7 mouse cellular contexts compared by ENCODE assay signal in the genomic region with DNA sequence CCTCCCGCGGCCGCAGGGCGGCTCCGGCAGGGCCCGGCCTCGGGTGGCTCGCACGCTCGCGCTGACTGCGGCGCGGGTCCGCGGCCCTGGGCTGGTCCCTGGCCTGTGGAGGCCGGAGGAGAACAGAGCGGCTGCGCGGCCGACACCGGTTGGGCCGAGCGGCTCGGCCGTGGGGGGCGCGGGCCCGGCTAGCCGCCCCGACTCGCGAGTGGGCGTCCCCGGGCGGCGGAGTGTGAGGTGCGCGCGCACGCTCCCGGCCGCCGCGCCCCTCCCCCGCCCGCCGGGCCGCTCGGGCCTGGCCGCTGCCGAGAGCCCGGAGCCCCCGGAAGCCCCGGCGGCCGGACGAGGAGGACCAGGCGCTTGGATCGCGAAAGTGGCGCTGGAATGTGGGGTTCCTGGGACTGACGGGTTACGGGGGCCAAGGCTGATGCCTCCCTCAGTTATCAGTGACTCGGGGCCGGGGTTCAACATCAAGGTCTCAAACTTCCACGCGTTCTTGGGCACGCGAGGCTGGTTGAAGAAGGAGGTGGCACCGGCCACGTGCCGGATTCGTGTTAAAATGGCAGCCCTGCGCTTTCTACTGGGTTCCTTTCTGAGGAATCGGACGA. TPM values are rescaled to one million over a fixed set of nuclear protein-coding genes. Genes with fewer than 3 reads are reported as not detected.
DNase-seq lines count a peak whose midpoint lies in the region; ATAC-seq and TF ChIP-seq lines count a peak whose summit lies in the region.

No protein-coding gene starts in this region.

- peaks cover 10% of the 10 kb centered on the region; the same call in 1 of the 2 replicates for H3K4me1 ChIP-seq in hindbrain, postnatal 0 days (ENCODE audit: insufficient read depth, low read length)
- peaks cover 45% of the 10 kb centered on the region for H3K4me1 ChIP-seq in midbrain, embryonic 10.5 days

- peak; percentile 68 for DNase-seq in adipocyte (ENCODE audit: low spot score)
- peak; percentile 54 to 80 for DNase-seq in cerebellum, postnatal 4 days (ENCODE audit: low spot score in 2 of 2)
- peak; percentile 55 to 62 for DNase-seq in gastrocnemius, adult 8-10 months (ENCODE audit: low spot score in 2 of 2)
- peak; percentile 88 for DNase-seq in hindbrain, postnatal 0 days (ENCODE audit: low spot score)
- DNase-seq in left cerebral cortex, postnatal 4 days: peak; percentile 79
- DNase-seq in midbrain, embryonic 10.5 days (ENCODE audit: low spot score): peak; percentile 79
- DNase-seq in right cerebral cortex, postnatal 36 days (ENCODE audit: low spot score in 2 of 2): peak; percentile 51 to 59

- H3K4me2 ChIP-seq in hindbrain, postnatal 0 days (ENCODE audit: low read depth, low read length): peak overlapping the region; percentile 92

- no peaks in the 10 kb centered on the region for H3K9me3 ChIP-seq in hindbrain, postnatal 0 days (ENCODE audit: low read length)
- H3K9me3 ChIP-seq in midbrain, embryonic 10.5 days (replicated peaks): no peaks in the 10 kb centered on the region

- H3K36me3 ChIP-seq in hindbrain, postnatal 0 days (ENCODE audit: insufficient read depth, low read length): no peaks in the 10 kb centered on the region
- no peaks in the 10 kb centered on the region for H3K36me3 ChIP-seq in midbrain, embryonic 10.5 days

- 3% methylated on average over 64 of the region's 77 CpGs for WGBS in hindbrain, postnatal 0 days
- WGBS in midbrain, embryonic 10.5 days: 2% methylated on average over 59 of the region's 77 CpGs

- peak; percentile 92; the same call in 1 of the 2 replicates for ATAC-seq in hindbrain, postnatal 0 days

- TF ChIP-seq CTCF in hindbrain, postnatal 0 days (IDR thresholded peaks at IDR 0.05; ENCODE audit: low read depth): no peak

- H3K9ac ChIP-seq in hindbrain, postnatal 0 days (replicated peaks; ENCODE audit: low read length): peak overlapping the region; percentile 90

- H3K27ac ChIP-seq in hindbrain, postnatal 0 days: peak overlapping the region; percentile 97
- peak overlapping the region; percentile 98 for H3K27ac ChIP-seq in midbrain, embryonic 10.5 days (replicated peaks)

- intact Hi-C loops in left cerebral cortex, postnatal 4 days (cut with DNase I): no loop called here

- H3K27me3 ChIP-seq in hindbrain, postnatal 0 days (ENCODE audit: insufficient read depth, low read length): no peaks in the 10 kb centered on the region
- no peaks in the 10 kb centered on the region for H3K27me3 ChIP-seq in midbrain, embryonic 10.5 days (ENCODE audit: low read depth, poor library complexity, severe bottlenecking)

- H3K4me3 ChIP-seq in hindbrain, postnatal 0 days (ENCODE audit: low read length): peak overlapping the region; percentile 86
- peak overlapping the region; percentile 60 for H3K4me3 ChIP-seq in midbrain, embryonic 10.5 days

RNA-seq across cellular contexts. Expression of a gene that starts 0.6 kb away (rescaled TPM):
- total RNA-seq in gastrocnemius, adult 8-10 months (2022): 10 to 100 TPM; 27.3 to 30.0 (median 29.3) TPM
- total RNA-seq in hindbrain, postnatal 0 days (2014; rRNA removed): 44.3 and 49.0 TPM in 2 replicates
- 73.2 and 88.3 TPM in 2 replicates for polyA plus RNA-seq in hindbrain, postnatal 0 days (2015; fragmentation: Nextera tagmentation; extraction: Ambion mirVana)
- 100 to 1,000 TPM in 1 of 2 experiments, 10 to 100 TPM in 1; 98.7 to 109 TPM for total RNA-seq in left cerebral cortex, postnatal 4 days (2021)
- 41.1 and 42.8 TPM in 2 replicates for polyA plus RNA-seq in midbrain, embryonic 10.5 days (2016; fragmentation: Nextera tagmentation; extraction: Ambion mirVana)

Comparison
In these comparisons a context has a peak if more than half of its experiments do, and no peak if none do; other contexts are left out.
1. Peak in every context shown above with its lines: DNase-seq, ATAC-seq, H3K4me3 ChIP-seq and H3K27ac ChIP-seq.